Mouse (Mus musculus) monocyte, adult 5-6 weeks (primary cell): ENCODE results near the gene Sesn3. TPM values are rescaled to one million over a fixed set of nuclear protein-coding genes. Genes with fewer than 3 reads are reported as not detected.

Experiments used
- ATAC-seq: fragments of 153-309, 156-312 bp; replicated peaks from 2 replicates; pipeline ENCODE4 v1.8.0; 2017; ENCODE audit warnings: mild to moderate bottlenecking; ENCODE audit not compliant: low TSS enrichment, insufficient number of reproducible peaks, severe bottlenecking, poor library complexity, low FRiP score
- total RNA-seq: library from RNA; stranded (forward); fragments of 200-1000, 200-491, 200-594 nt; gene quantifications from 3 replicates; pipeline ENCODE4 v1.2.3, GENCODE M21; 2017

Sesn3 gene
- total RNA-seq, 1 experiment from 2014 or later = 24.4 TPM

GRCm38 (mm10) chr9:14276481-14277287 is 1.8 kb downstream of the Sesn3 start:
- no peak for ATAC-seq

GRCm38 (mm10) chr9:14277365-14277991 is 2.6 kb downstream of the Sesn3 start:
- no peak for ATAC-seq

GRCm38 (mm10) chr9:14280696-14281095 is 5.8 kb downstream of the Sesn3 start:
- ATAC-seq = no peak

DNA sequence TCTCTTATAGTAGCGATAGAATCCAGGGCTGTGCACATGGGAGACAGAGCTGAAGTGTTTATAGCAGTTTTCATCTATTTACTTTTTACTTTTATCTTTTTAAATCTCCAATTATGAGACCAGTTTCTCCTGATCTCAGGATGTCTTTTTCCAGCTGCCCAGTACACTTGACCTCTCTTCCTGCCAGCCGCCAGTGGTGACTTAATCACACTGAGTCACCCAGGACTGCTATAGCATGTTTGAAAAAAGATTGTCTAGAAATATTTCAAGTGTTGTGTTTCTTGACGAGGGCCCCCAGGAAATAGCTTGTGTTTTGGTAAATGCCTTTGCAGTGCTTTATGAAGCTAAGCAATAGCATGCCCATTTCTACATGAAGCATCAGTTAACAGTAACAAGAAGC is 10.2 kb downstream of the Sesn3 start:
- no peak for ATAC-seq

DNA sequence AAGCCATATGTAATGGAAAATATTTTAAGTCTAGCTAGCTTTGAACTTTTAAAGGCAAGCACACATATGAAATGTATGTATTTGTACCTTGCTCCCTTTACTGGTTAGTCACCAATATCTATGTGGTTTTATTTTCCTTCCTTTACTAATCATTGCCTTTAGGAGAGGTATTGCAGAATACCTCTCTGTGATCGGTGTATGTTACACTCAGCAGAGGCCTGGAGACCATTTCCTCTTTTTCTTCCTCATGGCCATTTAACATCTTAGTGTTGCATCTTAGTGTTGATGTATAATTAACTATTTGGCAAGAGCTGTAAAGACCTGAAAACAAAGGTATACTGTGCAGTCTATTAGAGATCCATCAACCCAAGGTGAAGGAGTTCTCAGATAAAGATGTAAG is 12.4 kb downstream of the Sesn3 start:
- no peak for ATAC-seq

- ATAC-seq = no peak
Measured at GRCm38 (mm10) chr9:14288500-14288899, 13.6 kb downstream of the Sesn3 start.

GRCm38 (mm10) chr9:14293866-14294265 is 19.0 kb downstream of the Sesn3 start:
- ATAC-seq = no peak

GRCm38 (mm10) chr9:14295680-14296440 is 21.0 kb downstream of the Sesn3 start:
- ATAC-seq = 0 out of 2 replicates have a peak, but pooled peaks have one; percentile 47

- ATAC-seq = no peak
Measured at GRCm38 (mm10) chr9:14297204-14297603, 22.3 kb downstream of the Sesn3 start.

DNA sequence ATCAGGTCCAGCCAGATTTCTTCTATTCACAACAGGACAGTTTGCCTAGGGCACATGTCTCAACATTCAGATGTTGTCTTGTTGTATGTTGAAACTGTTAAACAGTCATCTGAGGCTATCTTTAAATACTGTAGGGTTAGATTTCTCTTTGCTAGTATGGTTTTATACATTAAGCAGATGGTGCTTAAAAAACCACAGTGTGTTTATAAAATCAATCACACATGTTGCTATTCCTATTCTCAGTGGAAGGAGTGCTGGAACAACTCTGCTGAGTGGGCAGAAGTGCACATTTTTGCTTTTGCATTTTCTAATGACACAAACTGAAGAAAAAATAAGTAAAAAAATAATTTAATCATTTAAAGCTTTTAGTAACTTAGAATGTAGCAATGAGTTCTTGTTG is 25.0 kb downstream of the Sesn3 start:
- no peak for ATAC-seq

DNA sequence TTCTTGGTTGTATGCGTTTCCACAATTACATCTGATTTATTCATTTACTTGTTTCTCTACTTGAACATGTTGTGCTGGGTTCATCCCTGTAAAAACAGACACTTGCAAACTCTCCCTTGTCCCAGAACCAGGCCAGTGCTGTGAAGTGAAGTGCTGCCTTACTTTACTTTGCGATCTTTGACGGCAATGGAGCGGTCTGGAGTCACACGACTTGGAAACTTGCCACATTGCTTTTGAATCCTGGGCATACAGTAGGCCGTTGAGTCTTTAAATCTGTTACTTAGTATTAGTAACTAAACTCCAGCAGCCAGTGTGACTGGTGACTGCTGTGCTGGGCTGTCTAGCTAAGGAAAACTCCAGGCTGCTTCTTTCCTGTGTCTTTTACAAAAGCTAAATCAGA is 25.9 kb downstream of the Sesn3 start:
- no peak for ATAC-seq

DNA sequence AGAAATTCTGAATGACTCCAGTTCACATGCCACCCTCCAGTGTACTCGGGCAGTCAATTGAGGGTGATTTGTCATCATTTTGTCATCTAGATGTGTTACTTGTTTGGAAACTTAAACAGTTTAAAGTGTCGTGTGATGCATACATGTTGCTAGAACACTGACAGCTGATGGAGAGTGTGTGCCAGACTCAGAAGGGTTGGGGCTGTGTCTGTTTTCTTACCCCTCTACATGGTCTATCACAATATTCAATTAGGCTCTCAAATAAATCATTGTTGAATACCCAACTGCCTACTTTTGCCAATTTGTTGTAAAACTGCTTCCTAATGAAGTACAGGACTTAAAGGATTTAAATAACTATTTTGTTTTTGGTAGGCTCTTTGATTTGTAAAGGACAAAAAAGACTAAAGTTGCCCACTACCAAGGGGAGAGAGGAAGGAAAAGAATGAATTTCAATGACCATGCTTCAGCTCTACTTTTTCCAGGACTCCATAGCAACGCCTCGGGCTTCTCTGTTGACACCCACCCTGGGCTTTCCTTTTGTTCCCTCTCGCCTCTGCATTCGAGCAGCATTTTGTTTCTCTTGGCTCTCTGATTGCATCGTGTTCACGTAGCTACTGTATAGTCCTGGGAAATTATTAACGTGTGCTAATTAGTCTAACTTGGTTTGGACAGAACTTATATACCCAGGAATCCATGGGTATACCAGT is 29.5 kb downstream of the Sesn3 start:
- ATAC-seq = no peak

- ATAC-seq = no peak
Measured at GRCm38 (mm10) chr9:14307341-14307740, 32.5 kb downstream of the Sesn3 start.

DNA sequence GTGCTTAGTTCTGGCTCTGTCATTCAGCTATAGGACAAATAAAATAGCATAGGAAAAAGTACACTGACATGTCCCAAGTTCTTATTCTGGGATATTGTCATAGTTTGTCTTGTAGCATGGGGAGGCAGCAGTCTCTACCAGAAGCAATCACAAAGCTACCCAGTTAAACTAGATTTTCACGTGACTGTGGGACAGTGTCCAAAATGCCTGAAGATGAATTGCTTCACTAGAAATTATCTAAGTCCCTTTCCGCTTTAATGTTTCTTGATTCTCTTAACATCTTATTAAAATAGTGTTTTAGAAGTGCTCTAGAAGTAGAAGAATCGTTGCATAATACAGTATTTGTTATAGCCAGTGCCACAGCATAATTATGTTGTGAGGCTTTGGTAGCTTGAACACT is 39.1 kb downstream of the Sesn3 start:
- no peak for ATAC-seq

GRCm38 (mm10) chr9:14314477-14314876 is 39.6 kb downstream of the Sesn3 start:
- no peak for ATAC-seq

GRCm38 (mm10) chr9:14316618-14317017 is 41.8 kb downstream of the Sesn3 start:
- no peak for ATAC-seq

DNA sequence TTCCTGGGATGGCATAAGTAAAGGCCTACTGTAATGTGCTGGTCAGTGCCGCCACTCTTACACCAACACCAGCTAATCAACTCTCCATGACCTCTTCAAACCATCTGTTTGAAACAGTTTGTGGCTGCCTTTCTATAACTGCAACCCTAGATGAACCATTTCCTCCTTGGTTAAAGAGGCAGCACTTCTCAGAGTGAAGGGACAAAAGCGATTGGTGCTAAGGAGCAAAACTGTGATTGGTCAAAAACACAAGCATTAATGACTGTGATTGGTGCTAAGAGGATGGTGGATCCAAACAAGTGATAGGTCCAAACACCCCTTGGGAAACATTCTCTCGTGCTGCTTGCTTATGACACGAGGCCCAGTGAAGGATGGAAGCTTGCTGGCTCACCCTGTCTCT is 61.0 kb downstream of the Sesn3 start:
- no peak for ATAC-seq

- no peak for ATAC-seq
Measured at GRCm38 (mm10) chr9:14336901-14337300, 62.0 kb downstream of the Sesn3 start.

GRCm38 (mm10) chr9:14338701-14339100 is 63.8 kb downstream of the Sesn3 start:
- no peak for ATAC-seq
